Mouse (Mus musculus) intestine, embryonic 14.5 days (tissue): ENCODE data around the gene Grm7. TPM values are rescaled to one million over a fixed set of nuclear protein-coding genes. Genes with fewer than 3 reads are reported as not detected.

Experiments
- ATAC-seq: fragments of 200-750 bp; cut with Nextera tagmentation; replicated peaks from 2 replicates; pipeline ENCODE4 v1.8.0; 2017; ENCODE audit warnings: low read depth, moderate number of reproducible peaks, moderate TSS enrichment, moderate library complexity; ENCODE audit not compliant: low FRiP score, low TSS enrichment
- DNase-seq: peaks from one replicate; pipeline ENCODE4 v3.0.0-alpha.2; 2018; ENCODE audit warnings: low spot score
- H3K27ac ChIP-seq: fragments of 300-500 bp; sonication (generic); 2 replicates; pipeline ENCODE4 v1.5.1; 2014; ENCODE audit warnings: low read depth, mild to moderate bottlenecking, control low read depth
- H3K27me3 ChIP-seq: fragments of 300-500 bp; sonication (generic); replicated peaks from 2 replicates; pipeline ENCODE4 v1.6.1; 2014; ENCODE audit warnings: low read length, control low read depth; ENCODE audit not compliant: control insufficient read depth, insufficient read depth
- H3K36me3 ChIP-seq: fragments of 300-500 bp; sonication (generic); 2 replicates; pipeline ENCODE4 v1.6.1; 2014; ENCODE audit warnings: low read length, control low read depth; ENCODE audit not compliant: control insufficient read depth, insufficient read depth
- H3K4me1 ChIP-seq: fragments of 300-500 bp; sonication (generic); replicated peaks from 2 replicates; pipeline ENCODE4 v1.6.1; 2014; ENCODE audit warnings: low read length, control low read depth, mixed read lengths; ENCODE audit not compliant: control insufficient read depth, insufficient read depth
- H3K4me2 ChIP-seq: fragments of 300-500 bp; sonication (generic); 2 replicates; pipeline ENCODE4 v1.6.1; 2014; ENCODE audit warnings: low read length
- H3K4me3 ChIP-seq: fragments of 300-500 bp; sonication (generic); 2 replicates; pipeline ENCODE4 v1.5.1; 2014; ENCODE audit warnings: low read depth, low read length, control low read depth, mixed read lengths
- H3K9ac ChIP-seq: fragments of 300-500 bp; sonication (generic); 2 replicates; pipeline ENCODE4 v1.6.1; 2014; ENCODE audit warnings: mild to moderate bottlenecking, low read length
- H3K9me3 ChIP-seq: fragments of 300-500 bp; sonication (generic); 2 replicates; pipeline ENCODE4 v1.6.1; 2016; ENCODE audit warnings: low read length, control low read depth; ENCODE audit not compliant: control insufficient read depth
- WGBS: fragments of 180-500 bp; shearing (Covaris S2); extraction: QIAGEN DNeasy Blood & Tissue Kit; methylation state at CpG from one replicate; pipeline ENCODE4 v1.1.7; 2014; 5-methylcytosine and 5-hydroxymethylcytosine counted together
- polyA plus RNA-seq: library from polyadenylated mRNA; unstranded; fragments of >200 nt; fragmentation: Nextera tagmentation; extraction: Ambion mirVana; gene quantifications from 2 replicates; pipeline ENCODE4 v1.2.1, GENCODE M21; 2014

Grm7 gene
- polyA plus RNA-seq, 1 experiment from 2014 or later: 2.2 TPM

- H3K9ac ChIP-seq: no peak overlapping the region
- H3K4me2 ChIP-seq: no peak overlapping the region
- ATAC-seq (no peak), DNase-seq (no peak)
- H3K36me3 ChIP-seq: no peaks in the 10 kb centered on the region
- H3K9me3 ChIP-seq: no peaks in the 10 kb centered on the region
- no peak overlapping the region for H3K27ac ChIP-seq
- no peak overlapping the region for H3K4me3 ChIP-seq
- 78% methylated on average over 6 of the region's 6 CpGs for WGBS
- H3K27me3 ChIP-seq: no peaks in the 10 kb centered on the region
- no peaks in the 10 kb centered on the region for H3K4me1 ChIP-seq
Measured at GRCm38 (mm10) chr6:111221083-111221729, 575.8 kb downstream of the Grm7 start.

- Histone ChIP-seq H3K27ac (no peak overlapping the region), H3K9ac (no peak overlapping the region), H3K9me3 (no peaks in the 10 kb centered on the region), H3K4me1 (no peaks in the 10 kb centered on the region), H3K27me3 (no peaks in the 10 kb centered on the region), H3K4me3 (no peak overlapping the region), H3K36me3 (no peaks in the 10 kb centered on the region), H3K4me2 (no peak overlapping the region)
- no peak for ATAC-seq
- no peak for DNase-seq
- 82% methylated on average over 5 of the region's 5 CpGs for WGBS
Measured at GRCm38 (mm10) chr6:111255215-111255614, 609.8 kb downstream of the Grm7 start.

GRCm38 (mm10) chr6:111256939-111257338, 611.6 kb downstream of the Grm7 start:
- no peak overlapping the region for H3K9ac ChIP-seq
- DNase-seq (no peak), ATAC-seq (no peak)
- no peak overlapping the region for H3K4me2 ChIP-seq
- H3K4me1 ChIP-seq: no peaks in the 10 kb centered on the region
- no peaks in the 10 kb centered on the region for H3K9me3 ChIP-seq
- no peak overlapping the region for H3K4me3 ChIP-seq
- H3K36me3 ChIP-seq: no peaks in the 10 kb centered on the region
- WGBS: 71% methylated on average over 3 of the region's 3 CpGs
- no peaks in the 10 kb centered on the region for H3K27me3 ChIP-seq
- H3K27ac ChIP-seq: no peak overlapping the region

GRCm38 (mm10) chr6:111258256-111258655, 612.9 kb downstream of the Grm7 start:
- no peak for ATAC-seq
- Histone ChIP-seq H3K36me3 (no peaks in the 10 kb centered on the region), H3K27me3 (no peaks in the 10 kb centered on the region), H3K27ac (no peak overlapping the region), H3K9me3 (no peaks in the 10 kb centered on the region), H3K4me3 (no peak overlapping the region), H3K9ac (no peak overlapping the region), H3K4me2 (no peak overlapping the region), H3K4me1 (no peaks in the 10 kb centered on the region)
- no peak for DNase-seq
- WGBS: 86% methylated on average over 3 of the region's 3 CpGs

- Histone ChIP-seq H3K4me2 (no peak overlapping the region), H3K9me3 (no peaks in the 10 kb centered on the region), H3K9ac (no peak overlapping the region), H3K27ac (no peak overlapping the region), H3K36me3 (no peaks in the 10 kb centered on the region), H3K4me1 (no peaks in the 10 kb centered on the region), H3K27me3 (no peaks in the 10 kb centered on the region), H3K4me3 (no peak overlapping the region)
- ATAC-seq (no peak), DNase-seq (no peak)
- WGBS: 85% methylated on average over 1 of the region's 1 CpGs
Measured at GRCm38 (mm10) chr6:111261181-111261580, 615.8 kb downstream of the Grm7 start.

GRCm38 (mm10) chr6:111276657-111277056, 631.3 kb downstream of the Grm7 start:
- Histone ChIP-seq H3K36me3 (no peaks in the 10 kb centered on the region), H3K4me1 (no peaks in the 10 kb centered on the region), H3K4me2 (no peak overlapping the region), H3K27me3 (no peaks in the 10 kb centered on the region), H3K27ac (no peak overlapping the region), H3K9me3 (no peaks in the 10 kb centered on the region), H3K4me3 (no peak overlapping the region), H3K9ac (no peak overlapping the region)
- ATAC-seq: no peak
- no peak for DNase-seq
- 38% methylated on average over 4 of the region's 4 CpGs for WGBS

- H3K4me3 ChIP-seq: no peak overlapping the region
- H3K36me3 ChIP-seq: no peaks in the 10 kb centered on the region
- no peak overlapping the region for H3K27ac ChIP-seq
- DNase-seq (no peak), ATAC-seq (no peak)
- no peaks in the 10 kb centered on the region for H3K27me3 ChIP-seq
- no peak overlapping the region for H3K9ac ChIP-seq
- no peaks in the 10 kb centered on the region for H3K9me3 ChIP-seq
- H3K4me2 ChIP-seq: no peak overlapping the region
- H3K4me1 ChIP-seq: no peaks in the 10 kb centered on the region
Measured at GRCm38 (mm10) chr6:111278516-111278915, 633.1 kb downstream of the Grm7 start.

GRCm38 (mm10) chr6:111293505-111294001, 648.2 kb downstream of the Grm7 start:
- Histone ChIP-seq H3K4me2 (no peak overlapping the region), H3K27ac (no peak overlapping the region), H3K4me3 (no peak overlapping the region), H3K36me3 (no peaks in the 10 kb centered on the region), H3K4me1 (no peaks in the 10 kb centered on the region), H3K9me3 (no peaks in the 10 kb centered on the region), H3K9ac (no peak overlapping the region), H3K27me3 (no peaks in the 10 kb centered on the region)
- ATAC-seq (no peak), DNase-seq (no peak)
- 69% methylated on average over 5 of the region's 5 CpGs for WGBS

- Histone ChIP-seq H3K27me3 (no peaks in the 10 kb centered on the region), H3K4me1 (no peaks in the 10 kb centered on the region), H3K9ac (no peak overlapping the region), H3K4me3 (no peak overlapping the region), H3K36me3 (no peaks in the 10 kb centered on the region), H3K4me2 (no peak overlapping the region), H3K9me3 (no peaks in the 10 kb centered on the region), H3K27ac (no peak overlapping the region)
- ATAC-seq (no peak), DNase-seq (no peak)
- 76% methylated on average over 3 of the region's 3 CpGs for WGBS
Measured at GRCm38 (mm10) chr6:111303912-111304555, 658.7 kb downstream of the Grm7 start.
